Mouse (Mus musculus): ENCODE measurements at regions not wholly inside any gene's neighbourhood (a gene's known extent, or its start where the extent isn't known, plus 50 kb on each side); places are given as distances from the start of the nearest gene placed in this dataset.

- no peaks in the 10 kb centered on the region for H3K9me3 ChIP-seq (ENCODE audit: control insufficient read depth, low read length)
- no peak overlapping the region for H3K4me2 ChIP-seq (ENCODE audit: low read length)
- no peak overlapping the region for H3K4me3 ChIP-seq (replicated peaks; ENCODE audit: low read depth, low read length)
- DNase-seq (peak; percentile 8), ATAC-seq (ENCODE audit: low FRiP score, low TSS enrichment) (no peak)
- no peaks in the 10 kb centered on the region for H3K27me3 ChIP-seq (ENCODE audit: control insufficient read depth, insufficient read depth, low read length)
- H3K9ac ChIP-seq (replicated peaks; ENCODE audit: low read length) = no peak overlapping the region
- H3K36me3 ChIP-seq (ENCODE audit: control insufficient read depth, insufficient read depth, low read length) = no peaks in the 10 kb centered on the region
- 70% methylated on average over 18 of the region's 18 CpGs for WGBS
- H3K27ac ChIP-seq (replicated peaks; ENCODE audit: low read depth, low read length) = no peak overlapping the region
- H3K4me1 ChIP-seq (ENCODE audit: control insufficient read depth, insufficient read depth, low read length) = no peaks in the 10 kb centered on the region
These were observed 120.5 kb upstream of the Gm10295 start for GRCm38 (mm10) chr7:71471658-71472383.

GRCm38 (mm10) chr7:71471319-71471657 is 120.0 kb upstream of the Gm10295 start:
- no peak overlapping the region for H3K27ac ChIP-seq (replicated peaks; ENCODE audit: low read depth, low read length)
- WGBS = 73% methylated on average over 3 of the region's 3 CpGs

GRCm38 (mm10) chr7:71470418-71470817 is 119.1 kb upstream of the Gm10295 start:
- Histone ChIP-seq H3K9me3 (ENCODE audit: control insufficient read depth, low read length) (no peaks in the 10 kb centered on the region), H3K27me3 (ENCODE audit: control insufficient read depth, insufficient read depth, low read length) (no peaks in the 10 kb centered on the region), H3K4me1 (ENCODE audit: control insufficient read depth, insufficient read depth, low read length) (no peaks in the 10 kb centered on the region), H3K4me2 (ENCODE audit: low read length) (no peak overlapping the region), H3K4me3 (replicated peaks; ENCODE audit: low read depth, low read length) (no peak overlapping the region), H3K36me3 (ENCODE audit: control insufficient read depth, insufficient read depth, low read length) (no peaks in the 10 kb centered on the region), H3K9ac (replicated peaks; ENCODE audit: low read length) (no peak overlapping the region), H3K27ac (replicated peaks; ENCODE audit: low read depth, low read length) (no peak overlapping the region)
- no peak for ATAC-seq (ENCODE audit: low FRiP score, low TSS enrichment)
- no peak for DNase-seq
- 58% methylated on average over 2 of the region's 2 CpGs for WGBS

More at GRCm38 (mm10) chr7:71471319-71471657, 120.0 kb upstream of the Gm10295 start:
- no peaks in the 10 kb centered on the region for H3K27me3 ChIP-seq (ENCODE audit: control insufficient read depth, insufficient read depth, low read length)
- DNase-seq (no peak), ATAC-seq (ENCODE audit: low FRiP score, low TSS enrichment) (no peak)
- no peak overlapping the region for H3K4me3 ChIP-seq (replicated peaks; ENCODE audit: low read depth, low read length)
- no peaks in the 10 kb centered on the region for H3K36me3 ChIP-seq (ENCODE audit: control insufficient read depth, insufficient read depth, low read length)
- no peak overlapping the region for H3K4me2 ChIP-seq (ENCODE audit: low read length)
- H3K9me3 ChIP-seq (ENCODE audit: control insufficient read depth, low read length) = no peaks in the 10 kb centered on the region
- H3K4me1 ChIP-seq (ENCODE audit: control insufficient read depth, insufficient read depth, low read length) = no peaks in the 10 kb centered on the region
- H3K9ac ChIP-seq (replicated peaks; ENCODE audit: low read length) = no peak overlapping the region

GRCm38 (mm10) chr7:71469951-71470350 is 118.7 kb upstream of the Gm10295 start:
- Histone ChIP-seq H3K9me3 (ENCODE audit: control insufficient read depth, low read length) (no peaks in the 10 kb centered on the region), H3K27ac (replicated peaks; ENCODE audit: low read depth, low read length) (no peak overlapping the region), H3K4me2 (ENCODE audit: low read length) (no peak overlapping the region), H3K27me3 (ENCODE audit: control insufficient read depth, insufficient read depth, low read length) (no peaks in the 10 kb centered on the region), H3K9ac (replicated peaks; ENCODE audit: low read length) (no peak overlapping the region), H3K4me3 (replicated peaks; ENCODE audit: low read depth, low read length) (no peak overlapping the region), H3K36me3 (ENCODE audit: control insufficient read depth, insufficient read depth, low read length) (no peaks in the 10 kb centered on the region), H3K4me1 (ENCODE audit: control insufficient read depth, insufficient read depth, low read length) (no peaks in the 10 kb centered on the region)
- WGBS = 91% methylated on average over 4 of the region's 4 CpGs
- no peak for DNase-seq
- no peak for ATAC-seq (ENCODE audit: low FRiP score, low TSS enrichment)

DNA sequence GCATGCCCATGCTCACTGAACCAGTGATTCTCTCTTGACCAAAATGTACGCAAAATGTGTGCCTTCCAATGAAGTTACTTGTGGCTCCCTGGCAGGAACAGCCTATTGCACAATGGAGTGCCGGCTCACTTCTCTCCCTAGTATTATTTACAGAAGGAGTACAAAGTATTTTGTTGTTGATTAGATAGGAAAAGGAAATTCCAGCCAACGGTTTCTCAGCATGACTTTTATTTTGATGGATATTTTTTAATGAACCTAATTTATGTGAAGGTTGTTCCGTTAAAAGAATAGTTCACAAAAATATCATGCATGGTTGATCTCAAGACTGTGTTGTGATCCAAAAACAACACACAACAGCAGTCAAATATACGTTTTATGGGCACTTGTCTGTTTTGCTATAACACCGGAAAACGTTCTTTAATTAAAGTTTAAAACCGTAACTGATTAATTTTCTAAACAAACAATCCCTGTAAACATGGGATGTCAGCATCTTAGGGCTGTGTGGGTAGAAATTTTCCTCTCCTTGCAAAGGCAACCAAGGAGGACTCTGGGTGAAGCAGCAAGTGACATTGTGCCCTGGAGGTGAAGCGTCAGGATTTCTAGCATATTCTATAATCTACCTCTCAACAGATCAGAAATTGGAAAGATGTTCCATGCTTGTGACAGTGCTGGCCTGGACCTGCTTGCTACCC is 116.3 kb upstream of the Gm10295 start:
- no peak for DNase-seq
- no peak for ATAC-seq (ENCODE audit: low FRiP score, low TSS enrichment)
- Histone ChIP-seq H3K4me1 (ENCODE audit: control insufficient read depth, insufficient read depth, low read length) (no peaks in the 10 kb centered on the region), H3K9ac (replicated peaks; ENCODE audit: low read length) (no peak overlapping the region), H3K36me3 (ENCODE audit: control insufficient read depth, insufficient read depth, low read length) (no peaks in the 10 kb centered on the region), H3K27ac (replicated peaks; ENCODE audit: low read depth, low read length) (no peak overlapping the region), H3K4me2 (ENCODE audit: low read length) (no peak overlapping the region), H3K27me3 (ENCODE audit: control insufficient read depth, insufficient read depth, low read length) (no peaks in the 10 kb centered on the region), H3K9me3 (ENCODE audit: control insufficient read depth, low read length) (no peaks in the 10 kb centered on the region), H3K4me3 (replicated peaks; ENCODE audit: low read depth, low read length) (no peak overlapping the region)
- WGBS = 81% methylated on average over 9 of the region's 9 CpGs

DNA sequence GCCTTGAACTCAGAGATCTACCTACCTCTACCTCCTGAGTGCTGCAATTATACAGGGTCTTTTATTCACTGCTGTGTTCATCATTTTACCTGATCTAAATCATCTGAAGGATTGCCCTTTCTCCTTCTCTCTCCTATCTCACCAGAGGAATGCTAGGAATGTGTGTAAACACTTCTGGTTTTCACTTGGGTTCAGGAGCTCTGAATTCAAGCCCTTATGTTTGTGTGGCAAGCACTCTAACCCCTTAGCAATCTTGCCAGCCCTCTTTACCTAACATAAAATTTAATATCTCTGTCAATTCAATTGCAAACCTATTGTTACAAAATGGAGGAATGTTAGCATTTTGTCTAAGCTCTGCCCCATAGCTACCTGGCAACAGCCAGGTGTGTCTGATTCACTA is 112.8 kb upstream of the Gm10295 start:
- DNase-seq (no peak), ATAC-seq (ENCODE audit: low FRiP score, low TSS enrichment) (no peak)
- Histone ChIP-seq H3K4me2 (ENCODE audit: low read length) (no peak overlapping the region), H3K4me1 (ENCODE audit: control insufficient read depth, insufficient read depth, low read length) (no peaks in the 10 kb centered on the region), H3K4me3 (replicated peaks; ENCODE audit: low read depth, low read length) (no peak overlapping the region), H3K9me3 (ENCODE audit: control insufficient read depth, low read length) (no peaks in the 10 kb centered on the region), H3K27ac (replicated peaks; ENCODE audit: low read depth, low read length) (no peak overlapping the region), H3K9ac (replicated peaks; ENCODE audit: low read length) (no peak overlapping the region), H3K27me3 (ENCODE audit: control insufficient read depth, insufficient read depth, low read length) (no peaks in the 10 kb centered on the region), H3K36me3 (ENCODE audit: control insufficient read depth, insufficient read depth, low read length) (no peaks in the 10 kb centered on the region)

- H3K27ac ChIP-seq (replicated peaks; ENCODE audit: low read depth, low read length) = no peak overlapping the region
- H3K4me1 ChIP-seq (ENCODE audit: control insufficient read depth, insufficient read depth, low read length) = no peaks in the 10 kb centered on the region
- no peak overlapping the region for H3K9ac ChIP-seq (replicated peaks; ENCODE audit: low read length)
- no peaks in the 10 kb centered on the region for H3K36me3 ChIP-seq (ENCODE audit: control insufficient read depth, insufficient read depth, low read length)
- DNase-seq (no peak), ATAC-seq (ENCODE audit: low FRiP score, low TSS enrichment) (no peak)
- H3K4me3 ChIP-seq (replicated peaks; ENCODE audit: low read depth, low read length) = no peak overlapping the region
- H3K9me3 ChIP-seq (ENCODE audit: control insufficient read depth, low read length) = no peaks in the 10 kb centered on the region
- WGBS = 83% methylated on average over 2 of the region's 2 CpGs
- no peaks in the 10 kb centered on the region for H3K27me3 ChIP-seq (ENCODE audit: control insufficient read depth, insufficient read depth, low read length)
- H3K4me2 ChIP-seq (ENCODE audit: low read length) = no peak overlapping the region
These were observed 112.3 kb upstream of the Gm10295 start for GRCm38 (mm10) chr7:71463565-71463964.

GRCm38 (mm10) chr7:71459805-71460204 is 108.5 kb upstream of the Gm10295 start:
- no peaks in the 10 kb centered on the region for H3K27me3 ChIP-seq (ENCODE audit: control insufficient read depth, insufficient read depth, low read length)
- H3K9me3 ChIP-seq (ENCODE audit: control insufficient read depth, low read length) = no peaks in the 10 kb centered on the region
- DNase-seq (no peak), ATAC-seq (ENCODE audit: low FRiP score, low TSS enrichment) (no peak)
- no peak overlapping the region for H3K4me2 ChIP-seq (ENCODE audit: low read length)
- no peak overlapping the region for H3K9ac ChIP-seq (replicated peaks; ENCODE audit: low read length)
- no peaks in the 10 kb centered on the region for H3K4me1 ChIP-seq (ENCODE audit: control insufficient read depth, insufficient read depth, low read length)
- H3K36me3 ChIP-seq (ENCODE audit: control insufficient read depth, insufficient read depth, low read length) = no peaks in the 10 kb centered on the region
- no peak overlapping the region for H3K4me3 ChIP-seq (replicated peaks; ENCODE audit: low read depth, low read length)
- H3K27ac ChIP-seq (replicated peaks; ENCODE audit: low read depth, low read length) = no peak overlapping the region

GRCm38 (mm10) chr7:71458104-71458754 is 106.9 kb upstream of the Gm10295 start:
- DNase-seq = no peak
- Histone ChIP-seq H3K4me1 (ENCODE audit: control insufficient read depth, insufficient read depth, low read length) (no peaks in the 10 kb centered on the region), H3K27ac (replicated peaks; ENCODE audit: low read depth, low read length) (no peak overlapping the region), H3K9me3 (ENCODE audit: control insufficient read depth, low read length) (no peaks in the 10 kb centered on the region), H3K9ac (replicated peaks; ENCODE audit: low read length) (no peak overlapping the region), H3K4me2 (ENCODE audit: low read length) (no peak overlapping the region), H3K36me3 (ENCODE audit: control insufficient read depth, insufficient read depth, low read length) (no peaks in the 10 kb centered on the region), H3K27me3 (ENCODE audit: control insufficient read depth, insufficient read depth, low read length) (no peaks in the 10 kb centered on the region), H3K4me3 (replicated peaks; ENCODE audit: low read depth, low read length) (no peak overlapping the region)
- WGBS = 70% methylated on average over 5 of the region's 5 CpGs
- no peak for ATAC-seq (ENCODE audit: low FRiP score, low TSS enrichment)
